Mouse (Mus musculus) adrenal gland, postnatal 14 days (tissue): ENCODE results near the gene 1700016C15Rik. TPM values are rescaled to one million over a fixed set of nuclear protein-coding genes. Genes with fewer than 3 reads are reported as not detected.

Experiments
- DNase-seq: peaks from one replicate; pipeline ENCODE4 v3.0.0; 2021; ENCODE audit warnings: mixed read lengths
- total RNA-seq: library from RNA; stranded (reverse); gene quantifications from 2 replicates; pipeline ENCODE4 v1.2.3, GENCODE M21; 2021

1700016C15Rik gene
- total RNA-seq, 1 experiment from 2014 or later: not detected

GRCm38 (mm10) chr1:177797151-177797755 lies 67.6 kb downstream of the 1700016C15Rik start:
- DNase-seq: no peak

Other genes starting within 250 kb of the 1700016C15Rik start
- gene Adss, start 66.7 kb downstream of the 1700016C15Rik start, total RNA-seq: 54.3 and 64.7 TPM in 2 replicates